Mouse (Mus musculus) olfactory bulb, adult 2 months (tissue): ENCODE data around the gene Zfp574. TPM values are rescaled to one million over a fixed set of nuclear protein-coding genes. Genes with fewer than 3 reads are reported as not detected.

Experiments used
- H3K27ac ChIP-seq: fragments of 200-500 bp; 2 replicates; pipeline ENCODE4 v1.5.1; 2012; ENCODE audit warnings: low read depth, low read length; ENCODE audit not compliant: insufficient read depth
- H3K4me1 ChIP-seq: fragments of 200-500 bp; 2 replicates; pipeline ENCODE4 v1.6.1; 2012; ENCODE audit warnings: low read length; ENCODE audit not compliant: control insufficient read depth, insufficient read depth
- H3K4me3 ChIP-seq: fragments of 200-500 bp; 2 replicates; pipeline ENCODE4 v1.5.1; 2012; ENCODE audit warnings: mild to moderate bottlenecking, low read depth, low read length, moderate library complexity; ENCODE audit not compliant: insufficient read depth
- CTCF ChIP-seq: fragments of 200-500 bp; IDR thresholded peaks from 2 replicates; pipeline ENCODE4 v1.5.1; 2012; ENCODE audit warnings: low read depth, mild to moderate bottlenecking, low read length, moderate library complexity; ENCODE audit not compliant: insufficient read depth
- POLR2A ChIP-seq: fragments of 200-500 bp; IDR thresholded peaks from 2 replicates; pipeline ENCODE4 v1.6.1; 2012; ENCODE audit warnings: mild to moderate bottlenecking, low read depth, low read length, moderate library complexity; ENCODE audit not compliant: insufficient read depth
- WGBS: fragments of 180-500 bp; shearing (Covaris S2); methylation state at CpG from one replicate; pipeline ENCODE4 v1.1.7; 2018; 5-methylcytosine and 5-hydroxymethylcytosine counted together
- polyA plus RNA-seq: library from polyadenylated mRNA; stranded (reverse); fragments of >200 nt; gene quantifications from 2 replicates; pipeline ENCODE4 v1.2.4, GENCODE M21; 2012; ENCODE audit warnings: low replicate concordance; ENCODE audit not compliant: missing spikeins, insufficient read depth, insufficient read length

Gene Zfp574
- polyA plus RNA-seq, 1 experiment, result not detected

GRCm38 (mm10) chr7:25047363-25047762, 25.0 kb upstream of the Zfp574 start:
- Histone ChIP-seq H3K27ac (no peak overlapping the region), H3K4me1 (peaks cover 40% of the 10 kb centered on the region), H3K4me3 (no peak overlapping the region)
- no peak for TF ChIP-seq CTCF
- no peak for TF ChIP-seq POLR2A
- 40% methylated on average over 8 of the region's 8 CpGs for WGBS

DNA sequence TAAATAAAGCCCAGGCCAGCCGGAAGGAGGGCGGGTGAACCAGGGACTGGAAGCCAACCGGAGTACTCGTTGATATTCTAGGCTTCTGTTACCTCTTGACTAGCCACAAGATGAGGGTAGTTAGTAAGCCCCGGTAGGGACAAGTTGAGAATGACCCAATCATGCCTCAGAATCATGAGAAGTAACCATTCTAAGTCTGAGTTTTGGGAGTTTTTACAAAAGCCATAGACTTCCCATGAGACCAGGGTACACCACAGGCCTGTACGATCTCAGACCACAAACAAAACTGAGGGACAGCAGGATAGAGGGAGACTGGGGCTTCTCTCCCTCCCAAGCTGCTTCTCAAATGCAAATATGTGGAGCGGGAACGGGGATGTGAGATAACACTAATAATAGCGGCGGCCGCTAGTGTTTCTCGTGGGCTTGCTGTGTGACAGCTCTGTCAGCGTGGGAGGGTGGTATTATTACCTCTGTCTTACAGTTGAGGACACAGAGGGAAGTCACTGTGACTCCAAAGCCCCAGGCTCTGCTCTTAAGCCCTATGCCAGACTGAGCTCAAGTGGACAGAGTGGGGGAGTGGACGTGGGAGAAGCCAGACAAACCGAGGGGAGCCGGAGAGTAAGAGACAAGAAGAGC, 23.0 kb upstream of the Zfp574 start:
- 39% methylated on average over 16 of the region's 16 CpGs for WGBS
- Histone ChIP-seq H3K4me3 (no peak overlapping the region), H3K27ac (peak overlapping the region; percentile 82), H3K4me1 (peaks cover 39% of the 10 kb centered on the region)
- no peak for TF ChIP-seq CTCF
- TF ChIP-seq POLR2A, result no peak

DNA sequence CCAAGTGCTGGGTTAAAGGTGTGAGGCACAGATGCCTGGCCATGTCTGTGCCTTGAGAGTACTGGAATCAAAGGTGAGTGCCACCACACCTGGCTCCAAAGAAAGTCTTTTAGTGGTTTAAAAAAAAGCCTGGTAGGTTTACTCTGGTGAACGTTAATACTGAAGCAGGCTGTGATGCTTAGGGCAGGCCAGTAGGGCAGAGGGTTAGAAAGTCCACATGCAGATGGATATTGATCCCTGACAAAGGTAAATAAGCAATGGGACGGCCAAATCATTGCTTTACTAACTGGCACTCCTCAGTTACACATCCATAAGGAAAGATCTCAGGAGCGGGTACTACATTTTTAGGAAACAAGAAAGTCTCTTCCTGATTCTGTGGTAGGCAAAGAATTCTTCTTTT, 19.8 kb upstream of the Zfp574 start:
- no peak overlapping the region for H3K4me3 ChIP-seq
- 90% methylated on average over 3 of the region's 3 CpGs for WGBS
- no peak overlapping the region for H3K27ac ChIP-seq
- TF ChIP-seq CTCF, result no peak
- peaks cover 28% of the 10 kb centered on the region for H3K4me1 ChIP-seq

DNA sequence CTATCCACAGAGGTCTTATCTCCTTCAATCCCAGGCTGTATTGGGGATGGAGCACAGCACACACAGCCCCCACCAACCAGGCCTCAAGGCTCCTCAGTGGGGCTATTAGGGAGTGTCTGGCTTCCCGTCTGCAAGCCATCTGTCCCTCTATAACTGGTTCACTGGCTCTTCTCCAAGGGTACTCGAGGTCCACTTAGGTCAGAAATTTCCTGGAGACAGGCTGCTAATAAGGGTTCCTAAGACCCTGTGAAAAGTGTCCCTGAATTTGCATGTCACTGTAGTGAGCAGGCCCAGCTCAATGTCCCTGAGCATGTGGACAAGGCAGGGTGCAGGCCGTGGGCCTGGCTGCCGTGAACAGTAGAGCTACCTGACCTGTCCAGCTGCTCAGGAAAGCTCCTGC, 15.4 kb upstream of the Zfp574 start:
- 63% methylated on average over 4 of the region's 4 CpGs for WGBS
- H3K27ac ChIP-seq, result no peak overlapping the region
- peaks cover 4% of the 10 kb centered on the region for H3K4me1 ChIP-seq
- H3K4me3 ChIP-seq, result no peak overlapping the region
- TF ChIP-seq CTCF (no peak), POLR2A (no peak)

GRCm38 (mm10) chr7:25057888-25058287, 14.5 kb upstream of the Zfp574 start:
- TF ChIP-seq CTCF (no peak), POLR2A (no peak)
- peaks cover 8% of the 10 kb centered on the region for H3K4me1 ChIP-seq
- 92% methylated on average over 5 of the region's 5 CpGs for WGBS
- H3K27ac ChIP-seq, result no peak overlapping the region
- no peak overlapping the region for H3K4me3 ChIP-seq

DNA sequence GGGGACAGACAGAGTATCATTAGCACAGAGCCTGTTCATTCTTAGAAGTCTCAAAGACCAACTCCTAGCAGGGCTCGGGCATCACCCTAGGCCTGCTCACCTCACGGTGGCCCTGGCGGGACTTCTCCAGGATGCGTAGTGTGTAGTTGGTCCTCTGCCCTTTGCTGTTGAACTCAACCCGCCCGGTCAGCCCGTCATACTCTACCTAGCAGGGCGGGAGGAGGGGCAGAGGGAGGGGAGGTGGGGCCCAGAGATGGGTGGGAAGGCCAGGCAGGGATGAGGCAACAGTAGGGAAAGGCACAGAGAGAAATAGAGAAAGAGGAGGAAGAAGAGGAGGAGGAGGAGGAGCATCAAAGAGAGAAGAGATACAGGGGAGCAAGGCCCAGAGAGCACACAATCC, 14.0 kb upstream of the Zfp574 start:
- no peak overlapping the region for H3K4me3 ChIP-seq
- 84% methylated on average over 8 of the region's 8 CpGs for WGBS
- TF ChIP-seq CTCF (no peak), POLR2A (no peak)
- no peak overlapping the region for H3K27ac ChIP-seq
- H3K4me1 ChIP-seq, result peaks cover 12% of the 10 kb centered on the region

DNA sequence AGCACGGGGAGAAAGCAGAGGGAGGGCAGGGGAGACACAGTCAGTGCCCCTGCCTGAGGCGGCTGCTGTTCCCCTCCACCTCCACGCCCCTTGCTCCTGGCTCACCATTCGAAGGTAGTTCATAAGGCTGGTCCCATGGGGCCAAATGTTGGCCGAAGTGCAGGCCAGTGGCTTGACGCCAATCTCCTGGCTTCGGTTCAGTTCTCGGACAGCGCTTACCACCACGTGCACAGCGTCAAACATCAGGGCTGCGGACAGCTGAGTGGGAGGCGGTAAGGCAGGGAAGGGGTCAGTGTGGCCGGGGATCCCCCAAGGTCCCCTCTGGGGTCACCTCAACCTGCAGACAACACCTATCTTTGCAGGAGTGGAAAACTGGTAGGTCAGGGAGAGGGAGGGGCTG, 13.5 kb upstream of the Zfp574 start:
- no peak for TF ChIP-seq POLR2A
- TF ChIP-seq CTCF, result no peak
- WGBS, result 83% methylated on average over 14 of the region's 14 CpGs
- H3K4me1 ChIP-seq, result peaks cover 17% of the 10 kb centered on the region
- H3K4me3 ChIP-seq, result no peak overlapping the region
- H3K27ac ChIP-seq, result no peak overlapping the region

DNA sequence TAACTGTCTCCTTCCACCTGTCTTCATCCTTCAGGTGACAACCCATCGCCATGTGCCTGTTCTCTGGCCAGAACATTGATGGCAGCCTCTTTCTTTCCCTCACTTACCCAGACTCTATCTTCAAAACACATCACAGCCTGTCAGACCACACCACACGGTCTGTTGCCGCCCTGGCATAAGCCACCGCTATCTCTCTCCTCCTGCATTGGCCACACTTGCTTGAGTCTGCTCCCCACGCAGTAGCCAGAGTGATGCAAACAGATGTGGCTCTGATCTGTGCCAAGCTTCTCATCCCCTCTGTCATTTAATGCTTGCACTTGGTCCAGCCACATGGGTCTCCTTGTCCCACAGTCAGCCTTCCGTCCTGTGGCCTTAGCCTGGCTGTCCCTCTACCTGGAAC, 9.0 kb upstream of the Zfp574 start:
- TF ChIP-seq POLR2A, result no peak
- no peak for TF ChIP-seq CTCF
- peaks cover 31% of the 10 kb centered on the region for H3K4me1 ChIP-seq
- H3K27ac ChIP-seq, result no peak overlapping the region; the same call in 1 of the 2 replicates
- no peak overlapping the region for H3K4me3 ChIP-seq
- 83% methylated on average over 6 of the region's 6 CpGs for WGBS

DNA sequence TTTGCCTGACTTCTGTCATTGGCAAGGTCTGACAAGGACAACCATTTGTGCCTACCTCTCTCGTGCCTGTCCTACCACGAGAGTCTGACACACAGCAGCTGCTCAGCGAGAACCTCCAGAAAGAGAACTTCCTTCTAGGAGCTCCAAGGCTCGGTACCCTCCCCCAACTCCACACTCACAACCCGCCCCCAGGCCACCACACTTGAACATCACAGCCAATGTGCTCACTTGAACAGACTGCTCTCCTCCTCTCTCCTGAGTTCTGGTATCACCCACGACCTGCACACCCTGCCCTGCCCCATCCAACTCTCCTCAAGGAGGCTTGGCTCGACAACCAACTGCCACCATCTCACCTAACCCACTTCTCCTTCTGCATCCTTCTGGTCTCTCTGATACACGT, 8.5 kb upstream of the Zfp574 start:
- 53% methylated on average over 8 of the region's 8 CpGs for WGBS
- Histone ChIP-seq H3K27ac (no peak overlapping the region; the same call in 1 of the 2 replicates), H3K4me3 (no peak overlapping the region), H3K4me1 (peaks cover 37% of the 10 kb centered on the region)
- TF ChIP-seq CTCF, result no peak
- TF ChIP-seq POLR2A, result no peak

GRCm38 (mm10) chr7:25067338-25067737, 5.0 kb upstream of the Zfp574 start:
- H3K4me1 ChIP-seq, result peaks cover 52% of the 10 kb centered on the region
- no peak overlapping the region for H3K27ac ChIP-seq
- TF ChIP-seq POLR2A, result no peak
- WGBS, result 92% methylated on average over 7 of the region's 7 CpGs
- no peak overlapping the region for H3K4me3 ChIP-seq
